Mouse (Mus musculus) mouse embryonic stem cell (cell line): ENCODE measurements around the gene Coa7.
"Not testable (repeated sequence)": the region's sequence is repeated elsewhere in the genome, so short reads cannot be mapped to it uniquely, and the experiment has no call there.

Experiments
- in situ Hi-C, 2 experiments: fragments of 300-500 bp; cut with MboI; formaldehyde crosslinking; loops; 1 replicate in 1 of 2; 3 replicates in 1 of 2; pipeline ENCODE4 v1.14.3; 2019 to 2020; ENCODE audit warnings: low sequenced_read_pairs in 2 of 2, low pct_unique_long_range_greater_than_20kb in 1 of 2, mixed read lengths in 1 of 2; ENCODE audit not compliant: unreplicated experiment in 1 of 2

The Coa7 gene

GRCm38 (mm10) chr4:108337817-108338216 is 9.9 kb downstream of the Coa7 start:
- in situ Hi-C loops: loop anchor here in 1 of 2 experiments (25.0 kb wide), 1 partner anchor 274 kb away; the partner anchor contains the start of gene Cc2d1b

DNA sequence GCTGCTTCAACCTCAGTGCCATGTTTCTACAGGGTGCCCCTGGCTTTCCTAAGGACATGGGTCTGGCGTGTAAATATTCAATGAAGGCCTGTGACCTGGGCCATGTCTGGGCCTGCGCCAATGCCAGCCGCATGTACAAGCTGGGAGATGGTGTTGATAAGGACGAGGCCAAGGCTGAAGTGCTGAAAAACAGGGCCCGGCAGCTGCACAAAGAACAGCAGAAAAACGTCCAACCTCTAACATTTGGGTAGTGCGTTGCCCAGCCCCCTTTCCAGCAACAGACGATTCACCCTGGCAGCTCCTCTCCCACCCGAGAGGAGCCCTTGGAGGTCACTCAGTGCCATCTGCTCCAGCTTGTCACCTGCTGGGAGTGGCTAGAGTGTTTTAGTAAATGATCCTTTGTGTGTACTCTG is 10.4 kb downstream of the Coa7 start:
- in situ Hi-C loops: loop anchor here in 1 of 2 experiments (25.0 kb wide), 1 partner anchor 274 kb away; the partner anchor contains the start of gene Cc2d1b

DNA sequence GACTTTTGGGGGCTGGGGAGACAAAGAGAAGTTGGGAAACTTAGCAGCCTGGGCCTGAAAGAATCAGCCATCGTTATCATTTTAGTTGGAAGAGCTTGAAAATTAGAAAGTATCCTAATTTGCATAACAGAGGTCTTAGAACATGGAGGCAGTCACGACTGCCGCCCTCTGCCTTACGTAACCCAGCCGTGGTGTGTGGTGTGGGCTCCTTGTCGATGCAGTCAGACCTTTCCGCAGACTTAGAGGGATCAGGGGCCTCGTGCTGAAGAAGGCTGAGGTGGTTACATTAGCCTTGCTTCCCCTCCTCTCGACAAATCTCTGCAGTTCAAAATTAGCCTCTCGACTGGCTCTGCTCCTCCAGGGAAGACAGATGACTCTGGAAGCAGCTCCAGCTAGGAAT is 10.9 kb downstream of the Coa7 start:
- in situ Hi-C loops: loop anchor here in 1 of 2 experiments (25.0 kb wide), 1 partner anchor 273 kb away; the partner anchor contains the start of gene Cc2d1b

DNA sequence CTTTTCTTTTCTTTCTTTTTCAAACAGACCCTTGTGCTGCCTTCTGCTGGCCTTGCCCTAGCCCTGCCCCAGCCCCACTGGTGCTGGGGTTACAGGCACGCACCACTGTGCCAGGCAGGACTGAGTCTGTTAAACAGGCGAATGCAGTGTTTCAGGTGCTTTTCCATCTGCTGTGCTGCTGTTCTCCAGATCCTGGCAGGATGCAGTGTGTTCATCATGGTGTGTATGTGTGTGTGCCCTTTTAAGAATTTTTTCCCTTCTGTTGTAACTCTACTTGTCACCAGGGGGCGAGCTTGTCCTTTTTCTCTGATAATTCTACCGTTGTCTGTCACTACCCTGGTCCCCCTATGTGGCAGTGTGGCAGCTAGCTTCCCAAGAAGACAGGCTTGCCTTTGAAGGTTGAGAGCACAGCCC is 11.3 kb downstream of the Coa7 start:
- in situ Hi-C loops: loop anchor here in 1 of 2 experiments (25.0 kb wide), 1 partner anchor 273 kb away; the partner anchor contains the start of gene Cc2d1b

- in situ Hi-C loops: loop anchor here in 1 of 2 experiments (25.0 kb wide), 1 partner anchor 268 kb away; the partner anchor contains the start of gene Cc2d1b
Measured at GRCm38 (mm10) chr4:108344631-108345083, 16.7 kb downstream of the Coa7 start.

- in situ Hi-C loops: loop anchor here in 1 of 2 experiments (25.0 kb wide), 1 partner anchor 266 kb away; the partner anchor contains the start of gene Cc2d1b
Measured at GRCm38 (mm10) chr4:108345826-108346225, 17.9 kb downstream of the Coa7 start.

- in situ Hi-C loops: loop anchor here in 1 of 2 experiments (25.0 kb wide), 1 partner anchor 265 kb away; the partner anchor contains the start of gene Cc2d1b
Measured at GRCm38 (mm10) chr4:108347111-108347510, 19.2 kb downstream of the Coa7 start.

DNA sequence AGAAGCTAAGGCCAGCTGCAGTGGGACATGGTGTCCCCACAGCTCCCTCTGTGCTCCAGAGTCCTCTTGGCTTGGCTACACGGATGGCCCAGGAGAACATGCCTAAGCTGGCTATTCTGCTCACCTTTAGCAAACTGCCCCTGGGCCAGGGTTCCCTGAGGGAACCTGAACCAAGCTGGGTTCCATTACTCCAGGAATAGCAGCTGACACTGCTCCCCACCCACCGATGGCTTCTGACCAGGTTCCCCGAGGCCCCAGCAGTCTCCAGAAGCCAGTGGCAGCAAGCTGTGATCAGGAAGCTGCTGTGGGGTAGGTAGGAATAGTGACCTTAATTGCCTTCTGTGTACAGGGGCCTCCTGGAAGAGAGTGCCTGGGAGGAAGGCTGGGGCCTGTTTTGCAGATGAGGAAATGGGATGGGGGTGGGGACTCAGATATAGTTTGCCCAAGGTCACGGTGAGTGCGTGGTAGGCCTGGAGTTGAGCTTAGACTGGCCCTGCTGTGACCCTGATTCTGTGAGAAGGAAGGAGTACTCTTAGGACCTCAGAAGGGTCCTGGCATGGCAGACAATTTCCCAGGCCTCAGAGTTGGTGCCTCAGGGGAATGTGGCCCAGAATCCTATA is 20.4 kb downstream of the Coa7 start:
- in situ Hi-C loops: loop anchor here in 1 of 2 experiments (25.0 kb wide), 1 partner anchor 264 kb away; the partner anchor contains the start of gene Cc2d1b

DNA sequence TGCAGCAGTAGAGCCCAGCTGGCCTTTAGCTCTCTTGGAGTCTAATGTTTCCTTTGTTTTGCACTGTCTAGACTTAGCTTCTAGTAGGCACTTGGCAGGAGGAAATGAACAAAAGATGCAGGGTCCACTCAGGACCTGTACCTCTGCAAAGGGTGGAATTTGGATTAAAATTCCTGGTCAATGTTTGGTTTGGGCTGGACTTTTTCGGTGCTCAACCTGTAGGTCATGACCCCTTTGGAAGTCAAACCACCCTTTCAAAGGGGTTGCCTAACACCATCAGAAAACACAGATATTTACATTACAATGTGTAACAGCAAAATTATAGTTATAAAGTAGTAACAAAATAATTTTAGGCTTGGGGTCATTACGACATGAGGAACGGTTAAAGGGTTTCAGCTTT is 21.1 kb downstream of the Coa7 start:
- in situ Hi-C loops: loop anchor here in 1 of 2 experiments (25.0 kb wide), 1 partner anchor 263 kb away; the partner anchor contains the start of gene Cc2d1b

- in situ Hi-C loops: loop anchor here in 1 of 2 experiments (25.0 kb wide), 1 partner anchor 262 kb away; the partner anchor contains the start of gene Cc2d1b
Measured at GRCm38 (mm10) chr4:108349836-108350547, 22.1 kb downstream of the Coa7 start.

- in situ Hi-C loops: no loop called here
Measured at GRCm38 (mm10) chr4:108350819-108351218, 22.9 kb downstream of the Coa7 start.

DNA sequence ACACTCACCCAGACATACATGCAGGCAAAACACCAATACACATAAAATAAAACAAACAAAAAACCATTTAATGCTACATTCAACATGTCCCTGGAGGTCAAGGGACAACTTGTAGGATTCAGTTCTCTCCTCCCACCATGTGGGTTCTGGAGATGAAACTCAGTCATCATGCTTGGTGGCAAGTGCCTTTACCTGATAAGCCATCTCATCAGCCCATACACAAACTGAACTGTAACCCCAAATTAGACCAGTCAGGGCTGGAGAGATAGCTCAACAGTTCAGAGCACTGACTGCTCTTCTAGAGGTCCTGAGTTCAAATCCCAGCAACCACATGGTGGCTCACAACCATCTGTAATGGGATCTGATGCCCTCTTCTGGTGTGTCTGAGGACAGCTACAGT is 25.7 kb downstream of the Coa7 start:
- in situ Hi-C loops: not testable (repeated sequence)

GRCm38 (mm10) chr4:108357458-108357857 is 29.5 kb downstream of the Coa7 start:
- in situ Hi-C loops: no loop called here

DNA sequence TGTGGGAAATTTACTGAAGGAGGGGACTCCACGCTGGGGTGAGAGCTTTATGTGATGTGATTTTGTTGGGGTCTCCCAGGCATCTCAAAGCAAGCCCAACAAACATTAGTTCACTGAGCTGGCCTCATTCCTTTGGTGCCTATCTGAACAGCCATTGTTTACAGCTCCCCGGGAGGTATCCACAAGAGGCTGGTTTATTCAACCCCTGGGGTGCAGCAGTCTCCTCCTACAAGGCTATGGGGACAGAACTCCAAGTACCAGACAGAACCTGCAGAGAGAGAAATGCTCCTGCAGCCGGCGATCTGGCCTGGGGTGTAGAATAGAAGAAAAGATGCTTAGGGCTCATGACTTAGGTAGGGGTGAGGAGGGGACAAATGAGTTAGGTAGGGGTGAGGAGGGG is 30.6 kb downstream of the Coa7 start:
- in situ Hi-C loops: no loop called here

GRCm38 (mm10) chr4:108360136-108361055 is 32.5 kb downstream of the Coa7 start:
- in situ Hi-C loops: no loop called here

GRCm38 (mm10) chr4:108362321-108363261 is 34.7 kb downstream of the Coa7 start:
- in situ Hi-C loops: no loop called here
